20 mouse cellular contexts compared by ENCODE assay signal in genomic region chr5:82288069-82288845, GRCm38 (mm10).
DNase-seq lines count a peak whose midpoint lies in the region; ATAC-seq and TF ChIP-seq lines count a peak whose summit lies in the region.
"Had no signal": no experiment of that assay in that cellular context is flagged by ENCODE, and none has a peak within 500 bp of the region (broad histone marks: within the 10 kb centered on the region; RNA-seq: fewer than 3 reads in every experiment).

No protein-coding gene starts in this region.

- no peaks in the 10 kb centered on the region for H3K36me3 ChIP-seq in forebrain, embryonic 11.5 days (ENCODE audit: control insufficient read depth, insufficient read depth, low read length)
- no peaks in the 10 kb centered on the region for H3K36me3 ChIP-seq in forebrain, embryonic 10.5 days (replicated peaks)
- H3K36me3 ChIP-seq in forebrain, postnatal 0 days (ENCODE audit: insufficient read depth), result no peaks in the 10 kb centered on the region
- H3K36me3 ChIP-seq: G1E; heart, embryonic 15.5 days; neural tube, embryonic 12.5 days had no signal

- ATAC-seq in forebrain, embryonic 11.5 days (replicated peaks; ENCODE audit: low FRiP score), result peak; percentile 18; the same call in 1 of the 2 replicates
- peak; percentile 60 for ATAC-seq in forebrain, postnatal 0 days
- ATAC-seq: intestine, embryonic 16.5 days; lung, postnatal 0 days had no signal

- no peak overlapping the region for H3K4me3 ChIP-seq in forebrain, embryonic 11.5 days (ENCODE audit: low read depth, low read length)
- no peak overlapping the region for H3K4me3 ChIP-seq in forebrain, embryonic 10.5 days
- H3K4me3 ChIP-seq in forebrain, postnatal 0 days (ENCODE audit: low read depth, low read length), result no peak overlapping the region
- H3K4me3 ChIP-seq in cerebellum, adult 2 months (replicated peaks; ENCODE audit: insufficient read depth, low read depth, low read length), result no peak overlapping the region
- H3K4me3 ChIP-seq: heart, embryonic 15.5 days; neural tube, embryonic 12.5 days had no signal

- TF ChIP-seq POLR2A in brain, embryonic 14.5 days (IDR thresholded peaks at IDR 0.05; ENCODE audit: borderline replicate concordance, extremely low read depth, insufficient read depth, insufficient read length, poor library complexity, severe bottlenecking), result no peak
- no peak for TF ChIP-seq POLR2A in cerebellum, adult 2 months (IDR thresholded peaks at IDR 0.05; ENCODE audit: borderline replicate concordance, insufficient read depth, low read length)

- H3K4me2 ChIP-seq in forebrain, embryonic 11.5 days (ENCODE audit: low read depth, low read length, severe bottlenecking), result no peak overlapping the region
- H3K4me2 ChIP-seq in forebrain, postnatal 0 days (ENCODE audit: low read depth), result no peak overlapping the region
- H3K4me2 ChIP-seq: heart, embryonic 15.5 days; neural tube, embryonic 12.5 days had no signal

- WGBS in forebrain, embryonic 11.5 days, result 74% methylated on average over 5 of the region's 5 CpGs
- WGBS in forebrain, embryonic 10.5 days, result 85% methylated on average over 5 of the region's 5 CpGs
- WGBS in forebrain, postnatal 0 days, result 24% methylated on average over 5 of the region's 5 CpGs
- whole genome bisulfite sequencing in cerebellum, adult 2 months, result 54% methylated on average over 5 of the region's 5 CpGs

- no peak for TF ChIP-seq CTCF in brain, embryonic 14.5 days (IDR thresholded peaks at IDR 0.05; ENCODE audit: borderline replicate concordance, extremely low read depth, insufficient read depth, insufficient read length)
- TF ChIP-seq CTCF in forebrain, postnatal 0 days (IDR thresholded peaks at IDR 0.05; ENCODE audit: low read depth), result no peak
- no peak for TF ChIP-seq CTCF in cerebellum, adult 2 months (IDR thresholded peaks at IDR 0.05; ENCODE audit: borderline replicate concordance, insufficient read depth, low read depth, low read length)

- H3K9me3 ChIP-seq in forebrain, embryonic 11.5 days (ENCODE audit: control insufficient read depth, low read length), result no peaks in the 10 kb centered on the region
- H3K9me3 ChIP-seq in forebrain, embryonic 10.5 days, result no peaks in the 10 kb centered on the region
- no peaks in the 10 kb centered on the region for H3K9me3 ChIP-seq in forebrain, postnatal 0 days (ENCODE audit: low read length)
- H3K9me3 ChIP-seq: heart, embryonic 15.5 days; neural tube, embryonic 12.5 days had no signal

- no peak for DNase-seq in forebrain, embryonic 11.5 days (ENCODE audit: low spot score)
- DNase-seq in forebrain, embryonic 10.5 days (ENCODE audit: extremely low spot score, low spot score), result no peak
- DNase-seq in left cerebral cortex, postnatal 14 days (ENCODE audit: low spot score in 2 of 2), result peak; percentile 9 to 13
- DNase-seq in left cerebral cortex, postnatal 36 days (ENCODE audit: low spot score in 2 of 2), result no peak
- peak; percentile 88 for DNase-seq in brain, embryonic 14.5 days (ENCODE audit: low read depth)
- peak; percentile 45 for DNase-seq in forebrain, postnatal 0 days
- no peak for DNase-seq in cerebellum, adult 2 months
- DNase-seq in urinary bladder, postnatal 14 days (ENCODE audit: low spot score), result no peak
- DNase-seq: adrenal gland, postnatal 25 days; cerebellum, adult 9-10 months; gastrocnemius, postnatal 25 days; heart, postnatal 4 days; right cerebral cortex, postnatal 14 days; thymus, postnatal 36 days had no signal

- no peaks in the 10 kb centered on the region for H3K27me3 ChIP-seq in forebrain, embryonic 11.5 days (ENCODE audit: control insufficient read depth, insufficient read depth, low read length)
- H3K27me3 ChIP-seq in forebrain, embryonic 10.5 days (ENCODE audit: poor library complexity, severe bottlenecking), result no peaks in the 10 kb centered on the region
- H3K27me3 ChIP-seq in forebrain, postnatal 0 days (ENCODE audit: insufficient read depth, low read length), result no peaks in the 10 kb centered on the region
- H3K27me3 ChIP-seq in cerebellum, adult 2 months (ENCODE audit: control insufficient read depth, insufficient read depth, low read length), result no peaks in the 10 kb centered on the region
- H3K27me3 ChIP-seq: heart, embryonic 15.5 days; neural tube, embryonic 12.5 days had no signal

- H3K9ac ChIP-seq in forebrain, embryonic 11.5 days (ENCODE audit: low read length), result no peak overlapping the region
- no peak overlapping the region for H3K9ac ChIP-seq in forebrain, postnatal 0 days
- H3K9ac ChIP-seq: heart, embryonic 15.5 days; liver, embryonic 14.5 days; neural tube, embryonic 12.5 days had no signal

- no peak overlapping the region for H3K27ac ChIP-seq in forebrain, embryonic 11.5 days (ENCODE audit: low read depth, low read length)
- no peak overlapping the region for H3K27ac ChIP-seq in forebrain, embryonic 10.5 days
- H3K27ac ChIP-seq in forebrain, postnatal 0 days (ENCODE audit: low read depth, low read length), result no peak overlapping the region
- no peak overlapping the region for H3K27ac ChIP-seq in cerebellum, adult 2 months (ENCODE audit: insufficient read depth, low read length)
- H3K27ac ChIP-seq: heart, embryonic 15.5 days; liver, embryonic 14.5 days; neural tube, embryonic 12.5 days had no signal

- intact Hi-C loops in left cerebral cortex, postnatal 14 days (cut with DNase I), result no loop called here
- intact Hi-C loops in left cerebral cortex, postnatal 36 days (cut with DNase I), result no loop called here

- no peaks in the 10 kb centered on the region; the same call in 1 of the 2 replicates for H3K4me1 ChIP-seq in forebrain, embryonic 11.5 days (replicated peaks; ENCODE audit: control insufficient read depth, insufficient read depth, low read length)
- no peaks in the 10 kb centered on the region for H3K4me1 ChIP-seq in forebrain, embryonic 10.5 days
- no peaks in the 10 kb centered on the region for H3K4me1 ChIP-seq in forebrain, postnatal 0 days (ENCODE audit: insufficient read depth)
- no peaks in the 10 kb centered on the region for H3K4me1 ChIP-seq in cerebellum, adult 2 months (ENCODE audit: control insufficient read depth, insufficient read depth, low read length)
- H3K4me1 ChIP-seq: heart, embryonic 15.5 days; neural tube, embryonic 12.5 days had no signal

Comparison
In these comparisons a context has a peak if more than half of its experiments do, and no peak if none do; other contexts are left out.
1. DNase-seq: peak in left cerebral cortex, postnatal 14 days (2 of 2), brain, embryonic 14.5 days (single experiment) and forebrain, postnatal 0 days (single experiment); none in forebrain, embryonic 11.5 days (single experiment), forebrain, embryonic 10.5 days (single experiment), left cerebral cortex, postnatal 36 days (0 of 2), cerebellum, adult 2 months (0 of 2) and urinary bladder, postnatal 14 days (single experiment).